Mouse (Mus musculus): ENCODE measurements around the gene Lmbr1l. TPM values are rescaled to one million over a fixed set of nuclear protein-coding genes. Genes with fewer than 3 reads are reported as not detected.
A peak's percentile ranks its signal among the peaks of the same experiment; 100 is the strongest.
"Not testable (repeated sequence)": the region's sequence is repeated elsewhere in the genome, so short reads cannot be mapped to it uniquely, and the experiment has no call there.

Gene Lmbr1l
- polyA plus RNA-seq, 1 experiment: 56.0 TPM

GRCm38 (mm10) chr15:98924682-98925081 lies 6.7 kb upstream of the Lmbr1l start:
- TF ChIP-seq POLR2A (IDR thresholded peaks at IDR 0.05; ENCODE audit: borderline replicate concordance, extremely low read depth, low read depth, low read length): no peak
- no peak for TF ChIP-seq CTCF (IDR thresholded peaks at IDR 0.05; ENCODE audit: insufficient read depth, low read length)
- DNase-seq: no peak
- Histone ChIP-seq H3K4me1 (ENCODE audit: control insufficient read depth, insufficient read depth, low read length) (peaks cover 2% of the 10 kb centered on the region), H3K4me3 (replicated peaks; ENCODE audit: extremely low read depth, low read depth, low read length) (no peak overlapping the region)
- 62% methylated on average over 3 of the region's 3 CpGs for WGBS

DNA sequence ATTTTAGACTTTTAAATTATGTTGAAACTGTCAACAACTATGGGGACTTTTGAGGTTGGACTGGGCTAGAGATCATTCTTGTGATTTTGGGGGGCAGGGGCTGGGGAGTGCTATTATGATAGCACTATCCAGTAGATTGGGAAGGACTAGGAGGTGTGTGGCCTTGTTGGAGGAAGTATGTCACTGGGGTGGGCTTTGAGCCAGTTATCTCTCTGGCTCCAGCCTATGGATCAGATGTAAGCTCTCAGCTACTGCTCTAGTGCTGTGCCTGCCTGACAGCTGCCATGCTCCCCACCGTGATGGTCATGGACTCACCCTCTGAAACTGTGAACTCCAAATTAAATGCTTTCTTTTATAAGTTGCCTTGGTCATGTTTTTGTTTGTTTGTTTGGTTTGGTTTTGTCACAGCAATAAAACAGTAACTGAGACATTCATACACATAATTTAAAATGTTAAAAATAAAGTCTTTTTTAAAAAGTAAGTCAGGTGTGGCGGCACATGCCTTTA lies 5.1 kb upstream of the Lmbr1l start:
- 80% methylated on average over 2 of the region's 2 CpGs for WGBS

GRCm38 (mm10) chr15:98922581-98922980 lies 4.5 kb upstream of the Lmbr1l start:
- TF ChIP-seq POLR2A (IDR thresholded peaks at IDR 0.05; ENCODE audit: borderline replicate concordance, extremely low read depth, low read depth, low read length) (no peak), CTCF (IDR thresholded peaks at IDR 0.05; ENCODE audit: insufficient read depth, low read length) (no peak)
- WGBS: 37% methylated on average over 3 of the region's 3 CpGs
- no peaks in the 10 kb centered on the region for H3K4me1 ChIP-seq (ENCODE audit: control insufficient read depth, insufficient read depth, low read length)
- H3K4me3 ChIP-seq (replicated peaks; ENCODE audit: extremely low read depth, low read depth, low read length): no peak overlapping the region
- no peak for DNase-seq

More for the DNA sequence above, 5.1 kb upstream of the Lmbr1l start:
- Histone ChIP-seq H3K4me3 (replicated peaks; ENCODE audit: extremely low read depth, low read depth, low read length) (no peak overlapping the region), H3K4me1 (ENCODE audit: control insufficient read depth, insufficient read depth, low read length) (no peaks in the 10 kb centered on the region)
- TF ChIP-seq POLR2A (IDR thresholded peaks at IDR 0.05; ENCODE audit: borderline replicate concordance, extremely low read depth, low read depth, low read length) (no peak), CTCF (IDR thresholded peaks at IDR 0.05; ENCODE audit: insufficient read depth, low read length) (no peak)
- DNase-seq: no peak

DNA sequence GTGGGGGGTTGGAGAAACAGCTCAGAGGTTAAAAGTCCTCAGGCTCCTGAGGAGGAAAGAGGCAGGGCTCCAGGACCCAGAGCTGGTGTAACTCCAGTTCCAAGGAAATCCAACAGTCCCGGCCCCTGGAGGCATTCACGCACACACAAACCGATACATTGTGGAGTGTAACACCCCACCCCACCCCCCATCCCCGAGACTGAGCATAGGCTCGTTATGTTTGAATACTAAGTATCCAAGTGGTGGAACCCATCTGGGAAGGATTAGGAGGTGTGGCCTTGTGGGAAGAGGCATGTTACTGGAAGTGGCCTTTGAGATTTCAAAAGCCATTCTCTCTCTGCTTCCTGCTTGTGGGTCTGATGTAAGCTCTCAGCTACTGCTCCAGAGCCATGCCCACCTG lies 3.5 kb upstream of the Lmbr1l start:
- no peak for DNase-seq
- H3K4me1 ChIP-seq (ENCODE audit: control insufficient read depth, insufficient read depth, low read length): no peaks in the 10 kb centered on the region
- H3K4me3 ChIP-seq (replicated peaks; ENCODE audit: extremely low read depth, low read depth, low read length): no peak overlapping the region
- no peak for TF ChIP-seq CTCF (IDR thresholded peaks at IDR 0.05; ENCODE audit: insufficient read depth, low read length)
- no peak for TF ChIP-seq POLR2A (IDR thresholded peaks at IDR 0.05; ENCODE audit: borderline replicate concordance, extremely low read depth, low read depth, low read length)
- 89% methylated on average over 5 of the region's 5 CpGs for WGBS

DNA sequence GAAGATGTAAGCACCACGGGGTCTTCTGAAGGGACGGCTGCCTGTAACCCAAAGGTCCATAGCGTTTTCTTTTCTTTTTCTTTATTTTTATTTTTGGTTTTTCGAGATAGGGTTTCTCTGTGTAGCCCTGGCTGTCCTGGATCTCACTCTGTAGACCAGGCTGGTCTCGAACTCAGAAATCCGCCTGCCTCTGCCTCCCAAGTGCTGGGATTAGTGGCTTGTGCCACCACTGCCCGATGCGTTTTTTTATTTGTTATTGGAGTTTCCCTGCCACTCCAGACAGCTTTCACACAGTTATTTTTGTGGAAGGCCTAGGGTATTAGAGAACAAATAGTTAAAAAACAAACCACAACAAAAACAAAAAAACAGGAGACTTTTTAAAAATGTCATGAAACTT lies 466 bp upstream of the Lmbr1l start:
- not testable (repeated sequence) for H3K4me1 ChIP-seq (ENCODE audit: control insufficient read depth, insufficient read depth, low read length); DNase-seq
- peak overlapping the region; percentile 72 for H3K4me3 ChIP-seq (replicated peaks; ENCODE audit: extremely low read depth, low read depth, low read length)
- WGBS: 17% methylated on average over 8 of the region's 8 CpGs

DNA sequence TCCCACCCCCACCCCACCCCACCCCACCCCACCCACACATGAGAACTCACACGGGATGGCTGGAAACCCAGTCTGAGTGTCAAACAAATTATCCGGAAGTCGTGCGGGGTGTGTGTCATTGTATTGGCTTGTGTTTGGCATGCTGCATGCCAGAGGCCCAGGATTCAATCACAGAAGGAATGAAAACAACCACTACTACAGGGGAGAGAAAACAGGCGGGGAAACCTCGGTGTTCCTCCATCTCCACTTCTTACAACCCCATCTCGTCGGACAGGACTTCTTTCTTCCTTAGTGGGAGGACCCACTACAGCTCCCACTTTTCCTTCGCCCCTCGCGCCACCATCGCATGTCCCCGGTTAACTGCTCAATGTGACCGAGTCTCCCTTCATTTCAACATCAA lies 940 bp downstream of the Lmbr1l start:
- WGBS: under 1% methylated on average over 14 of the region's 14 CpGs
- Histone ChIP-seq H3K4me1 (ENCODE audit: control insufficient read depth, insufficient read depth, low read length) (no peaks in the 10 kb centered on the region; the same call in 1 of the 2 replicates), H3K4me3 (replicated peaks; ENCODE audit: extremely low read depth, low read depth, low read length) (peak overlapping the region; percentile 91)
- no peak for TF ChIP-seq POLR2A (IDR thresholded peaks at IDR 0.05; ENCODE audit: borderline replicate concordance, extremely low read depth, low read depth, low read length)
- no peak for TF ChIP-seq CTCF (IDR thresholded peaks at IDR 0.05; ENCODE audit: insufficient read depth, low read length)
- peak; percentile 36 for DNase-seq

GRCm38 (mm10) chr15:98916016-98916415 lies 2.0 kb downstream of the Lmbr1l start:
- Histone ChIP-seq H3K4me3 (replicated peaks; ENCODE audit: extremely low read depth, low read depth, low read length) (no peak overlapping the region), H3K4me1 (ENCODE audit: control insufficient read depth, insufficient read depth, low read length) (no peaks in the 10 kb centered on the region; the same call in 1 of the 2 replicates)
- 86% methylated on average over 4 of the region's 4 CpGs for WGBS
- no peak for DNase-seq
- TF ChIP-seq CTCF (IDR thresholded peaks at IDR 0.05; ENCODE audit: insufficient read depth, low read length) (no peak), POLR2A (IDR thresholded peaks at IDR 0.05; ENCODE audit: borderline replicate concordance, extremely low read depth, low read depth, low read length) (no peak)

GRCm38 (mm10) chr15:98914903-98915302 lies 3.1 kb downstream of the Lmbr1l start:
- TF ChIP-seq CTCF (IDR thresholded peaks at IDR 0.05; ENCODE audit: insufficient read depth, low read length): no peak
- TF ChIP-seq POLR2A (IDR thresholded peaks at IDR 0.05; ENCODE audit: borderline replicate concordance, extremely low read depth, low read depth, low read length): no peak
- DNase-seq: no peak
- WGBS: 78% methylated on average over 6 of the region's 6 CpGs
- Histone ChIP-seq H3K4me3 (replicated peaks; ENCODE audit: extremely low read depth, low read depth, low read length) (no peak overlapping the region), H3K4me1 (ENCODE audit: control insufficient read depth, insufficient read depth, low read length) (no peaks in the 10 kb centered on the region; the same call in 1 of the 2 replicates)

DNA sequence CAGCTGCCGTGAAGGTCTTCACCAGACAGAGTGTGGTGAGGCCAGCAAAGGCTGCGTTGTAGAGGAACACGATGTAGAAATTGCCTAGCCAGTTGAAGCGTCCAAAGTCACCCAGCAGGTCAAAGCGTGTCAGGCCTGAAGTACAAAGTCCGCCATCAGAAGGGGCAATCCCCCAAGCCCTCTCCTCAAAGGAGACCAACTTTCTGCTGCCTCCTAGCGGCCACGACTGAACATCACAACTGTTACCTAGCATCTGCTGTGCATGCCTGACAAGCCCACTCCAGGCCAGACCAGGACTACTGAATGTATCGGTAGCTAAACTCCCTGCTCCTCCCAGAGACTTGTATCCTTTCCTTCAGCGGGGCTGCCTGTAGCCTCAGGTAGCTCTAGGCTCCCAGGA lies 13.3 kb downstream of the Lmbr1l start:
- DNase-seq: peak; percentile 40
- 39% methylated on average over 10 of the region's 10 CpGs for WGBS
- Histone ChIP-seq H3K4me1 (ENCODE audit: control insufficient read depth, insufficient read depth, low read length) (no peaks in the 10 kb centered on the region), H3K4me3 (replicated peaks; ENCODE audit: extremely low read depth, low read depth, low read length) (no peak overlapping the region)
- TF ChIP-seq POLR2A (IDR thresholded peaks at IDR 0.05; ENCODE audit: borderline replicate concordance, extremely low read depth, low read depth, low read length) (no peak), CTCF (IDR thresholded peaks at IDR 0.05; ENCODE audit: insufficient read depth, low read length) (peak; percentile 84)

GRCm38 (mm10) chr15:98902600-98902999 lies 15.4 kb downstream of the Lmbr1l start:
- WGBS: 85% methylated on average over 2 of the region's 2 CpGs
- TF ChIP-seq POLR2A (IDR thresholded peaks at IDR 0.05; ENCODE audit: borderline replicate concordance, extremely low read depth, low read depth, low read length): no peak
- TF ChIP-seq CTCF (IDR thresholded peaks at IDR 0.05; ENCODE audit: insufficient read depth, low read length): no peak

More at GRCm38 (mm10) chr15:98902600-98902999, 15.4 kb downstream of the Lmbr1l start:
- Histone ChIP-seq H3K4me3 (replicated peaks; ENCODE audit: extremely low read depth, low read depth, low read length) (no peak overlapping the region), H3K4me1 (ENCODE audit: control insufficient read depth, insufficient read depth, low read length) (peaks cover 5% of the 10 kb centered on the region; the same call in 1 of the 2 replicates)
- no peak for DNase-seq

Measured in lung, adult 2 months (tissue).